Mouse (Mus musculus) kidney, postnatal 4 days (tissue): ENCODE measurements around the gene Nudt19.
"Not testable (repeated sequence)": the region's sequence is repeated elsewhere in the genome, so short reads cannot be mapped to it uniquely, and the experiment has no call there.

Experiments
- DNase-seq, 2 experiments: peaks; one replicate each; pipeline ENCODE4 v3.0.0; 2021; ENCODE audit warnings: mixed read lengths in 2 of 2

Nudt19 gene

DNA sequence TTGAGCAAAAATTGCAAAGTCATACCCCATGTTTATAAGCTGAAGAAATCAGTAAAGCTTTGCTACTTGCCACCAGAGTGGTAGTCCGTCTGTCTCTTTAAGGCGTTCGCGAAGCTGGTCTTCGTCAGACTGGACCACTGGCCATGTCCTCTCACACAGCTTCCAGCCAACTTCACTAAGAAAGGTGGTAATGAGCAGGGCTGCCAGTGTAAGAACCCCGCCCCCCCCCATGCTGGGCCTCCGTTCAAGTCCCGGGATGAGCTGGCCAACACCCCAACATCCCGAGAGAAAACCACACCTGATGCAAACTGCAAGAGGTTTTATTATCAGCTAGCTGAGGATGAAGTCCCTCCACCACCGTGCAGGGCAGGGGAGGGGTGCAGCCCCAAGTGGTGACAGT lies 8.8 kb upstream of the Nudt19 start:
- DNase-seq: not testable (repeated sequence)

DNA sequence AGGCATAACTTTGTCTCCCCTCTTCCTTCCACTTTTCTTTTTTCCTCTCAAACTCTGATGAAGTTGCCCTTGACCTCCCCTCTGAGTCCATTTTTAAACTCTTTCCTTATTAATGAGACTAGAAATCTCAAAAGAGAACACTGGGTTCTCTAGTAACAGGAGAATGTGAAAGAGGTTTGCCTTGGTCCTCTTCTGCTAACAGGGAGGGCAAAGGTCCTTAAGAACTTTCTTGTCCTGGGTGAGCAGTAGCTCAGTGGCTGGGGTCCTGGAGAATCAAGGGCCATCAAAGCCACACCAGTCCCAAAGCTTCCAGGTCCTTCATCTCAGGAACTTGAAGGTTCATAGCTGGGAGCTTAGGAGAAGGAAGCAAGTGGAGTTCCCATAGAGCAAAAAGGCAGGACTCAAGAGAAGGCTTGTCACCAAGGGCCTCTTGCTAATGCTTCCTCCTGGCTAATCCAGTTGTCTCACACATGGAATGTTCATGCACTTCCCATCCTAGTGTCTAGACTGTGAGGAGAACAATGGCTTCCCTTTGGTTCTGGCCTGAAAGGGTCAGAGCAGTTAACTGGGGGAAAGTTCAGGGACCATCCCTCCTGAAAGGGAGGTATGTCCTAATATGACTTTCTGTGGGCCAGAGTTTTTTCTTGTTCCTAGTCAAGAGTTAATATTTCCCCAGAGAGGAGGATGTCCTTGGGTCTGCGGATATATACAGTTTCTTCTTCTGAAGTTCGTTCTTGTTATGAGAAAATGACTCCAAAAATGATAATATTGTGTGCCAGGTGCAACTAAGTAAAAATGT lies 8.2 kb upstream of the Nudt19 start:
- no peak for DNase-seq

DNA sequence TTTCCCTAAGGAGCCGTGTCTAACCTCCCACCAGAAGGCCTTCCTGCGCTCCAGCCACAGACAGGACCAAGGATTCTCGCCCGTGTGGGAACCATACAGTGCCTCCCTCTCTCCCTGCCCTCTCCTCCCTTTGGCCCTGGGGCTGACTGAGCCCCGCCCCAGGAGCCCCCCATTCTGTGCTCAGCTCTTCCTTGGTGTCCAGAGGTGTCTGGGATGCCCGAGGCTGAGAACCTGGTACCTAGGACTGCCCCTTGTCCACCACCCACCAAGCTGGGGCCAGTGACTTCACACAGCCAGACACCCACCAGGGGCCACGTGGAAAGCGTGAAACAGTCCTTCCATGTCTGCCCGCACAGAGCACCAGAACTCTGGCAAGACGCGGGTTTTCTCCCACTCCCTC lies 7.0 kb upstream of the Nudt19 start:
- no peak for DNase-seq

DNA sequence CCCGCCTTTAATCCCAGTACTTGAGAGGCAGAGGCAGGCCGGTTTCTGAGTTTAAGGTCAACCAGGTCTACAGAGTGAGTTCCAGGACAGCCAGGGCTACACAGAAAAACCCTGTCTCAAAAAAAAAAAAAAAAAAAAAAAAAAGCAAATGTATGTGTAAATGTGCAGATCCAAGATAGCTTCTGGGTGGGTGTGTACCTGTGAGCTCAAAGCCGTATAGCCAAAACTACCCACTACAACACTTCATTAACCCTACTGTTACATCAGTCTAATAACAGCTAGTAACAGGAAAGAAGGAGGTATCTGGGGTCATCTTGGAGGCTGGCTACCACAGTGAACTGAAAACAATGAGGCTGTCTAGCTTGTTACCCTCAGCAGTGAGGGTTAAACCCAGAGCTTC lies 3.7 kb upstream of the Nudt19 start:
- DNase-seq: no peak

DNA sequence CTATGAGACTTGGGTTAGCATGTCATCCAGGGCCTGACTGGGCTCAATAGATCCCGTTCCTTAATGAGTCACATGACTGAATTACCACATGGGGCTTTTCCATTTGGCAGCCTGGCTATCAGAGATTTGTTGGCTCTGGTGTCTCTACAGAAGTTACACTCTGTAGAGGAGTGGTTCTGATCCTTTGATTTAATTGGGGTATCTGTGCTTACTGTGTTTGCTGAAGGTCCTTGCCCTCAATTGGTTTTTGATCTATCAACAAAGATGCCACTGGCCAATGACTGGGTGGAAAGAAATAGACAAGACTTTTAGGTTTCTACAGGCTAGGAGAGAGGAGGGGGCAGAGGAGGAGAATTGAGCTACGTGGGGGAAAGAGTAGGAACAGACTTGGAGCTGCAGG lies 2.6 kb upstream of the Nudt19 start:
- DNase-seq: no peak

DNA sequence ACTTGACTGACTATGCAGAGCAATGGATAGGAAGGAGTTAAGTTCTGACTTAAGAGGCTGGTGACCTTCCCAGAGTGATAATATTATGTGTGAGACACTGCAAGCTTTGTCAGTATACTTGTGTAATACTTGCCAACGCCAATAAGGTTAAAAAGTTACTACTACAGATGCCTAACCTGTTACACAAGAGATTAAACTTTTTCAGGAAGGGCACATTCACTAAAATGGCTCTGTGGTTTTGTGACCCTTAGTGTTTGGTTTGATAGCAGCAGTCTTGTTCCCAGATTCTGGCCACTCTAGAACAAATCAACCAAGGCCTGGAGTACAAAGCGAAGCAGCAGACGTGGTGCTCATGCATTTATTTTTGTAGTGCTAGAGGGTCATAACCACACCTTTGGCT lies 1.5 kb upstream of the Nudt19 start:
- no peak for DNase-seq

DNA sequence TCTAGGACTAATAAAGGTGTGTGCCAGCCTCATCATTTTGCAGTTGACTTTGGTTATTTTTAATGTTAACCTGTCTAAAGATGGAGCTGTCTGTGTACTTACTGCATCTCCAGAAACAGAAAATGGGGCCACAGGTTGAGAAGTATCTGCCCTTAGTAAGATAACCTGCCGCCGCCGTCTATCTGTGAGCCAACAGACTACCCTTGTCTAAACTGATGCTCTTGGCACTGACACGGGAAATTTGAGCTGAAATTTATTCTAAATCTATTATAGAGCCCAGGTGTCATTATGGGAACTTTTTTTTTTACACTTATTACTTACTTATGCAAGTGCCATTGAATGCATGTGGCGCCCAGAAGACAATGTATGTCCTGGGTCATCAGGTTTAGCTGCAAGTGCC lies 801 bp upstream of the Nudt19 start:
- no peak for DNase-seq

DNA sequence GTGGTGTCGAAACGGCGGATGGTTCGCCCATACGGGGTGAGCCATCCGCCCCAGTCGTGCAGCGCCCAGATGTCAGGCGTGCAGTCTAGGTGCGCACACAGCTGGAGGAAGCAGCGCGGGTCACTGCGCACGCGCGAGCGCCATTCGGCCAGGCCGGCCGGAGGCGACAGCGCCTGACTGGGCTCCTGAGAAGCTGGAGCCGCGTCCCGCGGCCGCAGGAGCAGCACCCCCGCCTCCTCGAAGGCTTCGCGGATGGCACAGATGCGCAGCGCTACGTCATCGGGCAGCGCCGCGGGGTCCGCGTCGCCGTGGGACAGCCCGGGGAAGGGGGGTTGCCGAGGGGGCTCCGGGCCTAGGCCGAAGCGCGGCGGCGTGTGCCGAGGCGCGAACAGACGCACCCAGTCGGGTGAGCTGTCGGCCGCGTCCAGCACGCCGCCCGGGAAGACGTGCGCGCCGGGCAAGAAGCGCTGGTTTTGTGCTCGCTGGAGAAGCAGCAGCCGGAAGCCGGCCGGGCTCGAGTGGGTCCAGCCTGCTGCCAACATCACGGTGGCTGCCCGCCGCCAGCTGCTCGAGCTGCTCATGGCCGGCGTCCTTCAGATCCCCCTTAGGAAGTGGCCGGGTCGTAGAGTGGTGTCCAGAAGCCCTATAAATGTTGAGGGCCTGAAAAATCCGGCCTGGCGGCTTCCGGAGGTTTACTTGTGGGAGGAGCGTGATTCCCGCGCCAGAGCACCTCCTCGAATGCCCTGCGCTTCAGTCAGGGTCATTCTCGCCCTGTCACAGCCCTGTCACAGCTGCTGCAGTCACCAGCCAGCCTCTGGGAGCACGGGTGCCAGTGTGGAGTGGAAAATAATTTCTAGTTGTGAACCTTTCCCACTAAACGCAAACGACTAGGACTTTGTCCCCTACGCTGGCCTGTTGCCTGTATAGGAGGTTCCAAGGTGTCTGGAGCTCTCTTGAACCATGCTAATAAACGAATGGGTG lies 590 bp downstream of the Nudt19 start:
- peak; percentile 92 to 95 for DNase-seq

DNA sequence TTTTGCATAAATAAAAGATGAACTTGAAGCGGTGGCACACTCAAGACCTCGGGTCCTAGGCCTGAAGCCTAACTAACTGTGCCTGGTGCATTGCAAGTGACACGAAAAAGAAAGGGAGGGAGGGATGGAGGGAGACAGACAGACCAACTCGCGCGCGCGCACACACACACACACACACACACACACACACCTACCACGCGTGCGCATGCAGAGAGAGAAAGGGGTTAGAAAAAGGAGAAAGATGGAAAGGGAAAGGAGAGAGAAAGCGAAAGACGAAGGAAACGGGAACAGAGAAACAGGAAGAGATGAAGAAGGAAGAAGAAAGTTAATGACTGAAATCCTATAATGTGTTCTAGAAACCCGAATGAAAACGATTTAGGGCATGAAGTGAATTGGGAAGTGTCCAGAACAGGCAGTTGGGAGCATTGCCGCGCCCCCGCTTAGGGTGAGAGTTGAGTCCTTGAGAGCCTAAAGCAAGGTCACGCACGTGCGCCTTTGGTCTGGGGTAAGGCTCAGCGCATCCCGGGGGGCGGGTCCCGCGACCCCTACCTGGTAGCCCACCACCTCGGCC lies 1.4 kb downstream of the Nudt19 start:
- DNase-seq: peak; percentile 37 to 54

DNA sequence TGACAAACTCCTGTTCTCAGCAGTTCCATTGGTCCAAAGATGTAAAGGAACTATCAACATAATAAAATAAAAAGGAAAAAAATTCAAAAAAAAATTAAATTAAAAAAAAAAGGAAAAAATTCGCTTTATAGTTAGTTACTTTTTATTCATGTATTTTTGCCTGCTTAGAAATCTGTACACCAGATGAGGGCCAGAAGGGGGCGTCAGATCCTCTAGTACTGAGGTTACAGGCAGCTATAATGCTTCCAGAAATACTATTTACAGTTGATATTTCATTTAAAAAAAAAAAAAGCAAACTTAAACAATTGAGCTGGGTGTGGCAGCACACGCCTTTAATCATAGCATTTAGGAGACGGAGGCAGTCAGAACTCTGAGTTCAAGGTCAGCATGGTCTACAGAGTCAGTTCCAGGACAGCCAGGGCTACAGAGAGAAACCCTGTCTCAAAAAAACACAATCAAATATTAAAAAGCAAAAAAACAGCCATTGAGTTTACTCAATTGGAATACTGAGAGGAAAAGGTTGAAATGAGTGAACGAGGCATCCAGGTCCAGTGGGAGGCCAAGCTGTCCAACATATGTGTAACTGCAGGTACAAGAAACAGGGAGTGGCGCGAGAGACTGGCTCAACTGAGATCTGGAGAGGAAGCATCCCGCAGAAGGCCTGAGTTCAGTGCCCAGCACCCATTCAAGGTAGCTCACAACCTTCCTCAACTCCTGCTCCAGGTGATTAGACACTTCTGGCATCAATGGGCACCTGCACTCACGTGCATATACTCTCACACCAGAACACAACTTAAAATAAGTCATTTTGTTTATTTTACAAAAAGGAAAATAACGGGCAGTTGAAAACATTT lies 2.1 kb downstream of the Nudt19 start:
- peak; percentile 60 to 67 for DNase-seq

DNA sequence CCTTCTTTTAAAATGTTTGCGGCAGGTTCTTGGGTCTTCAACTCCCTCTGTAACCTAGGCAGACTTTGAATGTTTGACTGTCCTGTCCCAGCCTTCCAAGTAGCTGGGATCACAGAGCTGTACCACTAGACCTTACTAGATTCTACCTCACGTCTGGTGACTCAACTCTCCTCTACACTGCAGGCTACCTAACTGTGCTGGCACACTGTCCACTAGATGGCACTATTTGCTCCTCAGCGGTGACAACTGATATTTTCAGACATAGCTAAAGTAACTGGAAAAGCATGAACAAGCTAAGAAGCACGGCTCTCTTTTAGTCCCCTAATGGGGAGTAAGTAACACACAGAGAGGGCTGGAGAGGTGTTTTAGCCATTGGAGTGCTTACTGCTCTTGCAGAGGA lies 10.2 kb downstream of the Nudt19 start:
- peak; percentile 68 to 79 for DNase-seq

DNA sequence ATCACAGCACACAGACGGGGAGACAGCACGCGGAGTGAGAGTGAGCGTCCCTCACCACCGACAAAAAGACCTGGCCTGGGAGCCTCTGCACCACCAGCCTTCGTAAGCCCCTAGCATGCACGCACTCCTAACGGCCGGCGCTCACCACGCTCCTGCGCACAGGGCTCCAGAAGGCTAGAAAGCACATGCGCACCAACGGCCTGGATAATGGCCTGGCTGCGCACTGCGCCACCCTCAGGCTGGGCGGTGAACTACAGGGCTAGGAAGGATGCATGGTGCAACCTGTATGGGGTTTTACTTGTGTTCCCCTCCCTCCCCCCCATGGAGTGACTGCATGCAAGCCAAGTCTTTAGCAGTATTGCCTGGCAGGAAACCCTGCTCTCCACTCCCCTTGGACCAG lies 18.5 kb downstream of the Nudt19 start, which contains the start of gene Tdrd12:
Gene Tdrd12, minus strand, starts transcription at position 184 of the 400 bp plus-strand sequence.
- no peak for DNase-seq

DNA sequence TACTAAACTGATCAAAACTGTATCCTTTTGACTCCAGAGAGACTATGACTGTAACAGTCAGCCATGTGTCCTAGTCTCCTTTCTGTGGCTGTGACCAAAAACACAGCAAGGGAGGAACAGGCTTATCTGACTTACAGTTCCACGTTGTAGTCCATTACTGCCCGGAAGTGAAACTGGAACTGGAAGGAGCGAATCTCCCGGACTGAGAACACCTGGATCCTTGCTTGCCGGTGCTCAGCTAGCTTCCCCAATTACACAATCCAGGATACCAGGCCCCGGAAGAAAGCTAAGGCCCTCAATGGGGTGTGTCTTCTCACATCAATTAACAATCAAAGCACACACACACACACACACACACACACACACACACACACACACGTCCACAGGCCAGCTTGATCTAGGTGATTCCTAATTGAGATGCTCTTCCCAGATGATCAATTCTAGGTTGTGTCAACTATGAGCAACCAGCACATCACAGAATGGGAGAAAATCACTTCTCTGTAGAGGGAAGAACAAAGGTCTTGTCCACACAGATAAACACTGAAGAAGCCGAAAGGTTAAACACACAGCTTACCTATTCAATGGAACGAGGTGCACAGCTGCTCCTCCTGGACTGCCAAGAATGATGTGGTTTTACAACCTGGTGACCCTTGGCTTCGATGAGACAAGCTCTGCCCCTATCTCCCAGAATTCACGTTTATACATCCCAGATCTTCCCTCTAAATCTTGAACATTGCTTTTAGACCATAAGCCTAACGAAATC lies 20.2 kb downstream of the Nudt19 start:
- no peak for DNase-seq

DNA sequence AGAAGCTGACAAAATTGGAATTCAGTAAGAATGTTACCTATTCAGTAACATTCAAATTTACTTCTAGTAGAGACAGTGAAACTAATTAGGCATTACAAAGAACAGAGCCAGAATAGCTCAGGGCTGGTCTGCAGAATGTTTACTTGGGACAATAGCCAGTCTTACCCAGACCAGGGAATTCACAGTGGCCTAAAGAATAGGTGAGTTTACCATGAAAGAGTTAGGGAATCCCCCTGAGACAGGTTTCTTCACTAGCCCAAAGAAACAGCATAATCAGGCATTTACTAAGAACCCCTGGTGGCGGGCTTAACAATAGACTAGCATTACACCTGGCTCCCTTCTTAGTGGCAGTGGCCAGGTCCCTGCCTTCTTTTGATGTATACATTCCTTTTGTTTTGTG lies 25.6 kb downstream of the Nudt19 start:
- not testable (repeated sequence) for DNase-seq

DNA sequence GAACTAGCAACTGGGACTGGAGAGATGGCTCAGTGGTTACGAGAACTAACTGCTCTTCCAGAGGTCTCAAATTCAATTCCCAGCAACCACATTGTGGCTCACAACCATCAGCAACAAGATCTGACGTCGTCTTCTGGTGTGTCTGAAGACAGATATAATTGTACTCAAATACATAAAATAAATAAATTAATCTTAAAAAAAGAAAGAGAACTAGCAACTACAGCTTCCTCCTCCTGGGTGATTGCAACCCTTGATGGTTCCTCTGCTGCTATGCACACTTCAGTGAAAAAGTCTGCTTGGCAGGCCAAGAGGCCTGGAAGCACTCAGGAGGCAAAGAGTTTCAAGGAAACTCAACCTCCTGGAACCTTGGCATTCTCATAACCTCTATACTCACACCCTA lies 26.1 kb downstream of the Nudt19 start:
- no peak for DNase-seq

DNA sequence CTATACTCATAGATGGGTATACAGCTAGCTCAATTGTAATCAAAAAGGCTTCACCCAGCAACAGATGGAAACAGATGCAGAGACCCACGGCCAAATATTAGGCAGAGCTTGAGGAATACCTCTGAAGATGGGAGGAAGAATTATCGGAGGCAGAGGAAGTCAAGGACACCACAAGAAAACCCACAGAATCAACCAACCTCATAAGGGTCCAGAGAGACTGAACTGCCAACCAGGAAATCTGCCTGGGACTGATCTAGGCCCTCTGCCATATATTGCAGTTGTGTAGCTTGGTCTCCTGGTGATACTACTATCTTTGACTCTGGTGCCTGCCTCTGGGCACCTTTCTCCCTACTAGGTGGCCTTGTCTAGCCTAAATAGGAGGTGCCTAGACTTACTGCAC lies 29.3 kb downstream of the Nudt19 start:
- no peak for DNase-seq

DNA sequence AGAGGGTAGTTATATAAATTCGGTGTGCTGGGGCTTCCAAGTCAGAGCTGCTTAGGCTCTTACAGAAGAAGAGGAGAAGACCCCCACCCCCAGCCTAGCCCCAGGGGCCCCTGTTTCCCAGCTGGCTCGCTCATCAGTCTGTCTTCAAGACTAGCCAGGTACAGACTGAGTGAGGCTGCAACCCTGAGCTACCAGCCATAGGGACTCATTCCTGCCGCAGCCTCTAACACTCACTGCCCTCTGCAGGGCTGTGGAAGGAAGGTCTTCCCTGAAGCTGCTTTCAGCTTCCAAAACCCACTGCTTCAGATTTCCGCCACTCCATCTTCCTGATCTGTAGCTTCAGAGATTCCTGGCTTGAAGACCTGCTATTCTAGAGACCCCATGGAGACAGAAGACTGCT lies 54.1 kb downstream of the Nudt19 start:
- DNase-seq: peak; percentile 38 to 49

DNA sequence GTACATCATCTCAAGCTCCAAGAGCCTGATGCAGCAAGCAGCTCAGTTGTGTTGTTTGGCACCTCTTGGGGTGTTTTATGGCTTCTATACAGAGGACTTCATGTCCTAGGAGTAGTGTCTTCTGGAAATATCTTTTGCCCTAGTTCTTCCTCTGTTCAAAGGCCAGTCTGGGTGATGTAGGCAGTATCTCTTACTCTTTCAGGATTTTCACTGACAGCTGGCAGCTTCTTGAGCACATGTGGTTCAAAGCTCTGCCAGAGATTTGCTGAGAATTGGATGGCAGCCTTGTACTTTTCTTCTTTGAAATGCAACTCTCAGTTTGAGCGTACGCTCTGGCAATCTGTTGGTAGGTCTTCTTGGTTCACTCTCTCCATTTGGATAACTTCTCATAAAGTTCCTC lies 58.6 kb downstream of the Nudt19 start:
- no peak for DNase-seq
